Mouse (Mus musculus): ENCODE results near the gene Gm3233. TPM values are rescaled to one million over a fixed set of nuclear protein-coding genes. Genes with fewer than 3 reads are reported as not detected.
"Not testable (repeated sequence)": the region's sequence is repeated elsewhere in the genome, so short reads cannot be mapped to it uniquely, and the experiment has no call there.

Gene Gm3233
- not detected in 2 replicates for polyA plus RNA-seq (2014; fragmentation: Nextera tagmentation; extraction: Ambion mirVana)

DNA sequence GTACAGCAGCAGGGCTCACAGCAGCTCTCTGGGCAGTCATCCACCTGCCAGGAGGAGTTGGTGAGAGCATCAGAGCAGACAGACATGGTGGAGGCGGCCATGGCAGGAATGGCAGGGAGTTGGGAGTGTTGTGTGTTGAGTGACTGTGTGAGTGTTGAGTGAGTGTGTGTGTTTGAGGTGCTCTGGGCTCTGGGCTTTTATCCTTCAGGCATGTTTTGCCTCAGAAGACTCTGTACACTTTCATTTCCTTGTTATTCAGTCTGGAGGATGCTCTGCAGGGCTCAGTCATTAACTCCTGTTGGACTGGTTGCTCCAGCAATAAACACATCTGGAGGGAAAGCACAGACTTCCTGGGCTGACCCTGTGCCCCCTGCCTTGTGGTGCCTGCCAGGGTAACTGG is at the start of gene Gm3233:
Gene Gm3233 (minus strand): TSS at position 101 of the 400 bp plus-strand sequence.
- not testable (repeated sequence) for H3K27ac ChIP-seq (ENCODE audit: low read depth); H3K9me3 ChIP-seq (ENCODE audit: low read depth, low read length); H3K36me3 ChIP-seq (ENCODE audit: insufficient read depth); H3K27me3 ChIP-seq (ENCODE audit: insufficient read depth, low read length); H3K4me1 ChIP-seq (ENCODE audit: insufficient read depth); H3K9ac ChIP-seq; ATAC-seq (ENCODE audit: insufficient read depth); H3K4me2 ChIP-seq; H3K4me3 ChIP-seq (ENCODE audit: low read depth, low read length); DNase-seq
- no CpG with 5 or more reads among the region's 1 CpGs for WGBS

DNA sequence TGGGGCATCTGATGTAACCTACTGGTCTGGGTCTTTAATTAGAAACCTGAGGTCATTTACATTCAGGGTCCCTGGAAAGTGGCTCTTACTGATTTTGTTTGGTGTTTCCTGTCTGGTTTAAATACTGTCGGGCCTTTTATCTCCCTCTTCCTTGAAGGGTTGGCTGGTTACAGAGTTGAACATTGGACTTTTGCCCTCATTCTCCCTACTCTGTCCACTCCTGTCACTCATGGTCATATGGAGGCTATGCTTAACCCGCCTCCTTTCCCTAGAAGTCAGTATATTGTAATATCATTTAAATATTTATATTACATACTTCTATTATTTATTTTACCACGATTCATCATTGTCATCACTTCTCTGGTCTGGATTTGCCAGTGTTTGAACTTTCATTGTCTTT is 44.6 kb upstream of the Gm3233 start:
- no peak overlapping the region for H3K27ac ChIP-seq (ENCODE audit: low read depth)
- ATAC-seq (ENCODE audit: insufficient read depth) (no peak), DNase-seq (peak; percentile 35)
- H3K9me3 ChIP-seq (ENCODE audit: low read depth, low read length): no peaks in the 10 kb centered on the region
- 32% methylated on average over 3 of the region's 3 CpGs for WGBS
- no peak for TF ChIP-seq CTCF (IDR thresholded peaks at IDR 0.05; ENCODE audit: low read depth)
- no peak overlapping the region for H3K4me3 ChIP-seq (ENCODE audit: low read depth, low read length)
- H3K9ac ChIP-seq: no peak overlapping the region
- H3K4me2 ChIP-seq: no peak overlapping the region
- no peaks in the 10 kb centered on the region for H3K36me3 ChIP-seq (ENCODE audit: insufficient read depth)
- H3K27me3 ChIP-seq (ENCODE audit: insufficient read depth, low read length): no peaks in the 10 kb centered on the region
- H3K4me1 ChIP-seq (ENCODE audit: insufficient read depth): no peaks in the 10 kb centered on the region

DNA sequence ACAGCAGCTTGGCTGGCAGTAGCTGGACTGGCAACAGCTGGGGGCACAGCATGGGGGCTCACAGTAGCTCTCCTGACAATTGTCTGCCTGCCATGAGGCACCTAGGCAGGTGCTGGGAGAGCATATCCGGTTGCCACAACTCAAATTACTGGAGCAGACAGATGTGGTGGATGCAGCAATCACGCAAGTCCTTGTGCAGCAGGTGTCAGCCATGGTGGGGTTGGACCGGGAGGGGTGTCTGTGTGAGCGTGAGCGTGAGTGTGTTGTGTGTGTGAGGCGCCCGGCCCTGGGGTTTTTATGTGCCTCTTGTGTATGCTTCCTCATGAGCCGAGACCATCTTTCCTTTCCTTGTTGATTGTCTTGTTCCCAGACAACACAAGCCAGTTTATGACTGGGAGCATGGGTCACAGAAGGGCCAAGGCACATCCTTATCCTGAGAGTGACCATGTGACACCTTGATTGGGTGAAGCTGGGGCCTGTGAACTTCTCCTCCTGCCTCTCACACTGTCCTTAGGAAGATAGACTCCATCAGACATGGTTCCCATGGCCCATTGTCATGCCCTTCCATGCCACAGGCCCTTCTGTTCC is 39.5 kb upstream of the Gm3233 start, which contains the start of gene Gm19668:
Gene Gm19668 (minus strand): TSS at position 213 of the 588 bp plus-strand sequence.
- Histone ChIP-seq H3K27ac (ENCODE audit: low read depth) (no peak within 1 kb of the TSS), H3K4me1 (ENCODE audit: insufficient read depth) (no peaks in the 10 kb centered on the region), H3K9ac (no peak within 1 kb of the TSS), H3K36me3 (ENCODE audit: insufficient read depth) (no peaks in the 10 kb centered on the region), H3K4me3 (ENCODE audit: low read depth, low read length) (no peak within 1 kb of the TSS), H3K4me2 (no peak within 1 kb of the TSS), H3K27me3 (ENCODE audit: insufficient read depth, low read length) (no peaks in the 10 kb centered on the region), H3K9me3 (ENCODE audit: low read depth, low read length) (no peaks in the 10 kb centered on the region)
- no peak for TF ChIP-seq CTCF (IDR thresholded peaks at IDR 0.05; ENCODE audit: low read depth)
- DNase-seq (no peak), ATAC-seq (ENCODE audit: insufficient read depth) (no peak)
- WGBS: 53% methylated on average over 8 of the region's 8 CpGs

DNA sequence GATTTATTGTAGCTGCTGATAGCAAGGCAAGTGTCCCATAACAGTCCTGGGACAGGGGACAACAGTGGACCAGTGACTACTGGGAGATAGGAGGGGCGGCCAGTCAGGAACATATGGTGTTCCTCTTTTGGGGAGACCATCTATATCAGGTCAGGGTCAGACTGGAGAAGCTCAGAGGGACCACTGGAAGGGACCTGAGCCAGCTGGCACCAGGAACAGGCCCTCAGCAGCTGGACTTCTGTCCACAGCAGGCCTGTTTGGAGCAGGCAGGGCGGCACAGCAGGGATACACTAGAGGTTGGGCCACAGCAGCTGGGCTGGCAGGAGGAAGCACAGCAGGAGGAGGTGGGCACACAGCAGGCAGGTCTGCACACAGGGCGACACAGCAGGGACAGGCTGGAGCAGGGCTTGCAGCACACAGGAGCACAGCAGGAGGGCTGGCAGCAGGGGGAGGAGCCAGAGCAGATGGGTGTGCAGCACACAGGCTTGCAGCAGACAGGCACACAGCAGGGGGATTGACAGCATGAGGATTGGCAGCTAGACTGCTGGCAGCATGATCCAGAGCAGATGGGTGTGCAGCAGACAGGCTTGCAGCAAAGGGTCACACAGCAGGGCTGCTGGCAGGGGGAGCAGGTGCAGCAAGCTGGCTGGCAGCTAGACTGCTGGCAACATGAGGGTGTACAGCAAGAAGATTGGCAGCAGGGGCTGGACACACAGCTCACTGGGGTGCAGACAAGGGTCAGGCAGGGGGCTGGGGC is 38.9 kb upstream of the Gm3233 start:
- not testable (repeated sequence) for H3K4me1 ChIP-seq (ENCODE audit: insufficient read depth); H3K9ac ChIP-seq; H3K27me3 ChIP-seq (ENCODE audit: insufficient read depth, low read length); H3K4me2 ChIP-seq; H3K36me3 ChIP-seq (ENCODE audit: insufficient read depth); H3K4me3 ChIP-seq (ENCODE audit: low read depth, low read length); H3K27ac ChIP-seq (ENCODE audit: low read depth); H3K9me3 ChIP-seq (ENCODE audit: low read depth, low read length); ATAC-seq (ENCODE audit: insufficient read depth)
- 36% methylated on average over 3 of the region's 3 CpGs for WGBS
- peak; percentile 5 for DNase-seq

DNA sequence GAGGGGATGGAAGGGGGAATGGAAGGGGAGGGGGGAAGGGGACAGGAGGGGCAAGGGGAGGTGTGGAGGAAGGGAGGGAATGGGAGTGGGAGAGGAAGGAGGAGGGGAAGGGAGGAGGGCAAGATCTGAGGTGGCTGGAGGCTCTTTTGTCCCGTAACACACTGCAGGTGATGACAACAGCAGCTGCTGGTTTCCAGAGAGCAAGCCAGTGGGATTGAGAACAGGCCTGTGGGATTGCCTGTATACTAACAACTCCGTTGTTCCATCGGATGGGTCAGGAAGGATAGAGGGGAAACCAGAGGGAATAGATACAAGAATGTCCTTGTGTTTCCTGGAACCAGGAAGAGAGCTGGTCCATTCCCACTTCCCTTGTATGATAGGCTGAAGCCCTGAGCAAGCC is 38.2 kb upstream of the Gm3233 start:
- 5% methylated on average over 3 of the region's 3 CpGs for WGBS
- no peak for ATAC-seq (ENCODE audit: insufficient read depth)

DNA sequence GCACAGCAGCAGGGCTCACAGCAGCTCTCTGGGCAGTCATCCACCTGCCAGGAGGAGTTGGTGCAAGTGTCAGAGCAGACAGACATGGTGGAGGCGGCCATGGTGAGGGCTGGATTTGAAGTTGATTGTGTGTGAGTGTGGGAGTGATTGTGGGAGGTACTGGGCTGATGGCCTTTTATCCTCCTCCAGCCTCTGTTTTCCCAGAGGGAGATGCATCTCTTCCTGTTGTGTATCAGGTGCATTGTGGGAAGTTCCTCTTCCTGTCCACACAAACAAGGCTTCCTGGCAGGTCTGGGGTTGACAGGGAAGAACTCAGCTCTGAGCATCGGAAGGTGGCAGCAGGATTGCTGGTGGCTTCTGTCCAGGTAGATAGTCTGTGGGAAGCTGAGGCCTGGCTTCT is 35.5 kb upstream of the Gm3233 start, which contains the start of gene Gm9639:
Gene Gm9639 (minus strand): TSS at position 101 of the 400 bp plus-strand sequence.
- H3K9ac ChIP-seq: no peak within 1 kb of the TSS
- no peaks in the 10 kb centered on the region for H3K9me3 ChIP-seq (ENCODE audit: low read depth, low read length)
- no peaks in the 10 kb centered on the region for H3K27me3 ChIP-seq (ENCODE audit: insufficient read depth, low read length)
- no peaks in the 10 kb centered on the region for H3K36me3 ChIP-seq (ENCODE audit: insufficient read depth)
- TF ChIP-seq CTCF (IDR thresholded peaks at IDR 0.05; ENCODE audit: low read depth): no peak
- no peak within 1 kb of the TSS for H3K27ac ChIP-seq (ENCODE audit: low read depth)
- no peak within 1 kb of the TSS for H3K4me2 ChIP-seq
- H3K4me1 ChIP-seq (ENCODE audit: insufficient read depth): no peaks in the 10 kb centered on the region
- ATAC-seq (ENCODE audit: insufficient read depth): no peak
- no peak for DNase-seq
- no peak within 1 kb of the TSS for H3K4me3 ChIP-seq (ENCODE audit: low read depth, low read length)
- 38% methylated on average over 2 of the region's 2 CpGs for WGBS

More for the DNA sequence above, 38.2 kb upstream of the Gm3233 start:
- no peak overlapping the region for H3K4me2 ChIP-seq
- no peak overlapping the region for H3K4me3 ChIP-seq (ENCODE audit: low read depth, low read length)
- no peaks in the 10 kb centered on the region for H3K36me3 ChIP-seq (ENCODE audit: insufficient read depth)
- H3K27ac ChIP-seq (ENCODE audit: low read depth): no peak overlapping the region
- no peak for DNase-seq
- no peaks in the 10 kb centered on the region for H3K4me1 ChIP-seq (ENCODE audit: insufficient read depth)
- no peaks in the 10 kb centered on the region for H3K9me3 ChIP-seq (ENCODE audit: low read depth, low read length)
- TF ChIP-seq CTCF (IDR thresholded peaks at IDR 0.05; ENCODE audit: low read depth): no peak
- H3K9ac ChIP-seq: no peak overlapping the region
- no peaks in the 10 kb centered on the region for H3K27me3 ChIP-seq (ENCODE audit: insufficient read depth, low read length)

DNA sequence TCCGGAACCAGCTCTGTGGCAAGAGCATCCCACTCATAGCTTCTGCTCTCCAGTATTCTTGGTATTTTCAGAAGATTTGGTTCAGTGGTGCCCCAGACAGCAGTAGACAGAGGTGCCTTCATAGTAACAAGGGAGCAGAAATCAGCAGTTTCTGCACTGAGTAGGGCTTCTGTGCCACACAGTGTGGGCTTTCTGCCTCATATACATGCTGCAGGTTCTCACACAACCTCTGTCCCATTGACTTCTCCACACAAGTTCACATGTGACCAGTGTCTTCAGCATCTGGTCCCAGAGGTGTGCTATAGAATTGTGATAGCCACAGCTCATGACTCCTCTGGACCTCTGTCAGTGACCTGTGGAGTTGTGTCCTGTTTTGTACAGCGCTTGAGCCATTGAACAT is 29.1 kb upstream of the Gm3233 start:
- no peaks in the 10 kb centered on the region for H3K36me3 ChIP-seq (ENCODE audit: insufficient read depth)
- no peaks in the 10 kb centered on the region for H3K4me1 ChIP-seq (ENCODE audit: insufficient read depth)
- no peak overlapping the region for H3K27ac ChIP-seq (ENCODE audit: low read depth)
- TF ChIP-seq CTCF (IDR thresholded peaks at IDR 0.05; ENCODE audit: low read depth): no peak
- H3K4me3 ChIP-seq (ENCODE audit: low read depth, low read length): no peak overlapping the region
- 64% methylated on average over 2 of the region's 2 CpGs for WGBS
- no peaks in the 10 kb centered on the region for H3K27me3 ChIP-seq (ENCODE audit: insufficient read depth, low read length)
- DNase-seq (no peak), ATAC-seq (ENCODE audit: insufficient read depth) (no peak)
- no peaks in the 10 kb centered on the region for H3K9me3 ChIP-seq (ENCODE audit: low read depth, low read length)
- no peak overlapping the region for H3K4me2 ChIP-seq
- no peak overlapping the region for H3K9ac ChIP-seq

DNA sequence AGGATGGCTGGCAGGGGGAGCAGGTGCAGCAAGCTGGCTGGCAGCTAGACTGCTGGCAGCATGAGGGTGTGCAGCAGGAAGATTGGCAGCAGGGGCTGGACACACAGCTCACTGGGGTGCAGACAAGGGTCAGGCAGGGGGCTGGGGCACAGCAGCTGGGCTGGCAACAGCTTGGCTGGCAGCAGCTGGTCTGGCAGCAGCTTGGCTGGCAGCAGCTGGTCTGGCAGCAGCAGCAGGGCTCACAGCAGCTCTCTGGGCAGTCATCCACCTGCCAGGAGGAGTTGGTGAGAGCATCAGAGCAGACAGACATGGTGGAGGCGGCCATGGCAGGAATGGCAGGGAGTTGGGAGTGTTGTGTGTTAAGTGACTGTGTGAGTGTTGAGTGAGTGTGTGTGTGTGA is 28.4 kb upstream of the Gm3233 start, which contains the start of gene Gm7137:
Gene Gm7137 (minus strand): TSS at position 325 of the 400 bp plus-strand sequence.
- not testable (repeated sequence) for DNase-seq; H3K9me3 ChIP-seq (ENCODE audit: low read depth, low read length); H3K4me3 ChIP-seq (ENCODE audit: low read depth, low read length); H3K4me2 ChIP-seq; H3K27ac ChIP-seq (ENCODE audit: low read depth); H3K9ac ChIP-seq; H3K36me3 ChIP-seq (ENCODE audit: insufficient read depth); H3K4me1 ChIP-seq (ENCODE audit: insufficient read depth); ATAC-seq (ENCODE audit: insufficient read depth); H3K27me3 ChIP-seq (ENCODE audit: insufficient read depth, low read length)
- WGBS: no CpG with 5 or more reads among the region's 1 CpGs

DNA sequence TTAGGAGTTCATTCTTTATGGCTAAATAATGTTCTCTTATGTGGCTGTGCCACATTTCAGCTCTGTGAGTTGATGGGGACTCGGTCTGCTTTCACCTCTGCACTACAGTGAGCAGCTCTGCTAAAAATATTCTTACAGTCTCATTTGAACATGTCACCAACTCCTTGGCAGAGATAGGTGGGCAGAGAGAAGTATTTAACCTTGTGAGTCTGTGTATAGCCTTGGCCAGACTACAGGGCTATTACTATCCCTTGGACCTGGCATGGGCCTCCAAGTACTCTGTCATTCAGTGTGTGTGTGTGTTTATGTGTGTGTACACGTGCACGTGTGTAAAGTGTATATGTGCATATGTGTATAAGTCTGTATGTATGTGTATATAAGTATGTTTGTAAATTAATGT is 23.9 kb upstream of the Gm3233 start:
- not testable (repeated sequence) for DNase-seq; H3K4me2 ChIP-seq; H3K27me3 ChIP-seq (ENCODE audit: insufficient read depth, low read length); H3K9me3 ChIP-seq (ENCODE audit: low read depth, low read length); H3K4me1 ChIP-seq (ENCODE audit: insufficient read depth); H3K9ac ChIP-seq; H3K4me3 ChIP-seq (ENCODE audit: low read depth, low read length); ATAC-seq (ENCODE audit: insufficient read depth); H3K36me3 ChIP-seq (ENCODE audit: insufficient read depth); H3K27ac ChIP-seq (ENCODE audit: low read depth)
- WGBS: 58% methylated on average over 1 of the region's 3 CpGs

DNA sequence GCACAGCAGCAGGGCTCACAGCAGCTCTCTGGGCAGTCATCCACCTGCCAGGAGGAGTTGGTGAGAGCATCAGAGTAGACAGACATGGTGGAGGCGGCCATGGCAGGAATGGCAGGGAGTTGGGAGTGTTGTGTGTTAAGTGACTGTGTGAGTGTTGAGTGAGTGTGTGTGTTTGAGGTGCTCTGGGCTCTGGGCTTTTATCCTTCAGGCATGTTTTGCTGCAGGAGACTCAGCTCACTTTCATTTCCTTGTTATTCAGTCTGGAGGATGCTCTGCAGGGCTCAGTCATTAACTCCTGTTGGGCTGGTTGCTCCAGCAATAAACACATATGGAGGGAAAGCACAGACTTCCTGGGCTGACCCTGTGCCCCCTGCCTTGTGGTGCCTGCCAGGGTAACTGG is 23.0 kb upstream of the Gm3233 start, which contains the start of gene Gm3250:
Gene Gm3250 (minus strand): TSS at position 101 of the 400 bp plus-strand sequence.
- not testable (repeated sequence) for H3K27me3 ChIP-seq (ENCODE audit: insufficient read depth, low read length); H3K4me3 ChIP-seq (ENCODE audit: low read depth, low read length); ATAC-seq (ENCODE audit: insufficient read depth); DNase-seq; H3K27ac ChIP-seq (ENCODE audit: low read depth); H3K9ac ChIP-seq; H3K4me1 ChIP-seq (ENCODE audit: insufficient read depth); H3K36me3 ChIP-seq (ENCODE audit: insufficient read depth); H3K9me3 ChIP-seq (ENCODE audit: low read depth, low read length); H3K4me2 ChIP-seq
- WGBS: 18% methylated on average over 1 of the region's 1 CpGs

All from lung, embryonic 14.5 days (tissue).